Mouse (Mus musculus) forebrain, postnatal 0 days (tissue): Measurements from ENCODE around the gene Pold2. TPM values are rescaled to one million over a fixed set of nuclear protein-coding genes. Genes with fewer than 3 reads are reported as not detected.

ENCODE experiments used
- ATAC-seq: fragments of 200-750 bp; cut with Nextera tagmentation; 2 replicates; pipeline ENCODE4 v1.8.0; 2017; ENCODE audit warnings: mild to moderate bottlenecking, moderate library complexity
- DNase-seq: peaks from one replicate; pipeline ENCODE4 v3.0.0-alpha.2; 2015
- H3K27ac ChIP-seq: fragments of 300-500 bp; sonication (generic); 2 replicates; pipeline ENCODE4 v1.5.1; 2014; ENCODE audit warnings: low read depth, mild to moderate bottlenecking, antibody characterized with exemption, low read length, moderate library complexity, mixed read lengths
- H3K27me3 ChIP-seq: fragments of 300-500 bp; sonication (generic); 2 replicates; pipeline ENCODE4 v1.6.1; 2014; ENCODE audit warnings: mild to moderate bottlenecking, low read length, mixed read lengths; ENCODE audit not compliant: insufficient read depth
- H3K36me3 ChIP-seq: fragments of 300-500 bp; sonication (generic); 2 replicates; pipeline ENCODE4 v1.6.1; 2014; ENCODE audit warnings: mild to moderate bottlenecking, moderate library complexity; ENCODE audit not compliant: insufficient read depth
- H3K4me1 ChIP-seq: fragments of 300-500 bp; sonication (generic); 2 replicates; pipeline ENCODE4 v1.6.1; 2014; ENCODE audit warnings: antibody characterized with exemption; ENCODE audit not compliant: insufficient read depth
- H3K4me2 ChIP-seq: fragments of 300-500 bp; sonication (generic); 2 replicates; pipeline ENCODE4 v1.6.1; 2014; ENCODE audit warnings: low read depth, mild to moderate bottlenecking, moderate library complexity
- H3K4me3 ChIP-seq: fragments of 300-500 bp; sonication (generic); 2 replicates; pipeline ENCODE4 v1.5.1; 2014; ENCODE audit warnings: low read depth, low read length, mixed read lengths
- H3K9ac ChIP-seq: fragments of 300-500 bp; sonication (generic); 2 replicates; pipeline ENCODE4 v1.6.1; 2014; ENCODE audit warnings: mild to moderate bottlenecking
- H3K9me3 ChIP-seq: fragments of 300-500 bp; sonication (generic); 2 replicates; pipeline ENCODE4 v1.6.1; 2016; ENCODE audit warnings: low read length
- CTCF ChIP-seq: sonication (generic); IDR thresholded peaks from 2 replicates; pipeline ENCODE4 v1.5.1; 2016; ENCODE audit warnings: antibody characterized with exemption, control low read depth, low read depth
- WGBS: fragments of 180-500 bp; shearing (Covaris S2); extraction: QIAGEN DNeasy Blood & Tissue Kit; methylation state at CpG from one replicate; pipeline ENCODE4 v1.1.7; 2014; 5-methylcytosine and 5-hydroxymethylcytosine counted together
- polyA plus RNA-seq: library from polyadenylated mRNA; unstranded; fragments of >200 nt; fragmentation: Nextera tagmentation; extraction: Ambion mirVana; gene quantifications from 2 replicates; pipeline ENCODE4 v1.2.1, GENCODE M21; 2015
- total RNA-seq: library from RNA; depleted of rRNA; stranded (reverse); fragments of >200 nt; gene quantifications from 2 replicates; pipeline ENCODE4 v1.2.3, GENCODE M21; 2014

Gene Pold2
- total and polyA plus RNA-seq, 2 experiments from 2014 or later: 20.4 to 51.3 TPM

- no peak overlapping the region for H3K4me2 ChIP-seq
- whole genome bisulfite sequencing: 17% methylated on average over 5 of the region's 5 CpGs
- no peak for ATAC-seq
Measured at GRCm38 (mm10) chr11:5887250-5887649, 9.2 kb upstream of the Pold2 start.

GRCm38 (mm10) chr11:5886187-5886586 lies 8.1 kb upstream of the Pold2 start:
- no peak overlapping the region for H3K4me2 ChIP-seq
- H3K4me1 ChIP-seq: no peaks in the 10 kb centered on the region
- TF ChIP-seq CTCF: peak; percentile 93
- no peak overlapping the region for H3K9ac ChIP-seq
- no peak overlapping the region for H3K4me3 ChIP-seq
- ATAC-seq (peak; percentile 77; the same call in 1 of the 2 replicates), DNase-seq (peak; percentile 85)
- H3K36me3 ChIP-seq: no peaks in the 10 kb centered on the region
- H3K9me3 ChIP-seq: no peaks in the 10 kb centered on the region
- H3K27me3 ChIP-seq: no peaks in the 10 kb centered on the region
- no peak overlapping the region for H3K27ac ChIP-seq
- WGBS: 18% methylated on average over 9 of the region's 9 CpGs

More at GRCm38 (mm10) chr11:5887250-5887649, 9.2 kb upstream of the Pold2 start:
- no peak for DNase-seq
- no peak for TF ChIP-seq CTCF
- Histone ChIP-seq H3K4me3 (no peak overlapping the region), H3K27me3 (no peaks in the 10 kb centered on the region), H3K9ac (no peak overlapping the region), H3K9me3 (no peaks in the 10 kb centered on the region), H3K27ac (no peak overlapping the region), H3K36me3 (no peaks in the 10 kb centered on the region), H3K4me1 (no peaks in the 10 kb centered on the region)

- H3K4me1 ChIP-seq: 0 out of 2 replicates have a peak, but pooled peaks cover 9% of the 10 kb centered on the region
- no peak overlapping the region for H3K4me3 ChIP-seq
- H3K9ac ChIP-seq: no peak overlapping the region
- no peak for ATAC-seq
- no peaks in the 10 kb centered on the region for H3K9me3 ChIP-seq
- H3K27me3 ChIP-seq: no peaks in the 10 kb centered on the region
- H3K27ac ChIP-seq: no peak overlapping the region
- H3K4me2 ChIP-seq: no peak overlapping the region
- no peak for DNase-seq
- no peaks in the 10 kb centered on the region for H3K36me3 ChIP-seq
- WGBS: 83% methylated on average over 8 of the region's 8 CpGs
- TF ChIP-seq CTCF: no peak
Measured at GRCm38 (mm10) chr11:5882518-5882917, 4.4 kb upstream of the Pold2 start.

GRCm38 (mm10) chr11:5879905-5880304 lies 1.8 kb upstream of the Pold2 start:
- no peaks in the 10 kb centered on the region for H3K27me3 ChIP-seq
- 0 out of 2 replicates have a peak, but pooled peaks cover under 1% of the 10 kb centered on the region for H3K36me3 ChIP-seq
- peaks cover 12% of the 10 kb centered on the region; the same call in 1 of the 2 replicates for H3K4me1 ChIP-seq
- TF ChIP-seq CTCF: peak; percentile 82
- H3K9ac ChIP-seq: no peak overlapping the region
- H3K27ac ChIP-seq: no peak overlapping the region
- ATAC-seq (no peak), DNase-seq (peak; percentile 73)
- H3K9me3 ChIP-seq: no peaks in the 10 kb centered on the region
- WGBS: 43% methylated on average over 5 of the region's 5 CpGs
- no peak overlapping the region for H3K4me2 ChIP-seq
- no peak overlapping the region for H3K4me3 ChIP-seq

GRCm38 (mm10) chr11:5878661-5879060 lies 569 bp upstream of the Pold2 start:
- H3K36me3 ChIP-seq: peaks cover 11% of the 10 kb centered on the region
- H3K4me1 ChIP-seq: peaks cover 12% of the 10 kb centered on the region; the same call in 1 of the 2 replicates
- DNase-seq (no peak), ATAC-seq (no peak)
- TF ChIP-seq CTCF: no peak
- H3K4me2 ChIP-seq: peak overlapping the region; percentile 73
- H3K27me3 ChIP-seq: no peaks in the 10 kb centered on the region
- peak overlapping the region; percentile 67 for H3K4me3 ChIP-seq
- 33% methylated on average over 8 of the region's 8 CpGs for WGBS
- H3K9ac ChIP-seq: peak overlapping the region; percentile 56; the same call in 1 of the 2 replicates
- no peaks in the 10 kb centered on the region for H3K9me3 ChIP-seq
- peak overlapping the region; percentile 67; the same call in 1 of the 2 replicates for H3K27ac ChIP-seq

GRCm38 (mm10) chr11:5877421-5877820 lies 671 bp downstream of the Pold2 start:
- WGBS: 1% methylated on average over 5 of the region's 5 CpGs
- H3K4me1 ChIP-seq: peaks cover 12% of the 10 kb centered on the region; the same call in 1 of the 2 replicates

GRCm38 (mm10) chr11:5873192-5873591 lies 4.9 kb downstream of the Pold2 start:
- WGBS: 97% methylated on average over 9 of the region's 9 CpGs
- no peak overlapping the region for H3K27ac ChIP-seq
- H3K4me3 ChIP-seq: no peak overlapping the region
- no peaks in the 10 kb centered on the region for H3K9me3 ChIP-seq
- no peak for TF ChIP-seq CTCF
- no peak overlapping the region for H3K4me2 ChIP-seq
- no peak for DNase-seq
- no peak for ATAC-seq
- H3K27me3 ChIP-seq: no peaks in the 10 kb centered on the region
- no peak overlapping the region for H3K9ac ChIP-seq
- H3K4me1 ChIP-seq: peaks cover 5% of the 10 kb centered on the region; the same call in 1 of the 2 replicates
- H3K36me3 ChIP-seq: peaks cover 52% of the 10 kb centered on the region

More at GRCm38 (mm10) chr11:5877421-5877820, 671 bp downstream of the Pold2 start:
- H3K4me3 ChIP-seq: peak overlapping the region; percentile 67
- H3K4me2 ChIP-seq: peak overlapping the region; percentile 73
- H3K9ac ChIP-seq: peak overlapping the region; percentile 52
- no peaks in the 10 kb centered on the region for H3K27me3 ChIP-seq
- no peaks in the 10 kb centered on the region for H3K9me3 ChIP-seq
- no peak for ATAC-seq
- H3K27ac ChIP-seq: no peak overlapping the region
- no peak for DNase-seq
- peaks cover 23% of the 10 kb centered on the region for H3K36me3 ChIP-seq
- no peak for TF ChIP-seq CTCF
